Mouse (Mus musculus) inflammation-experienced regulatory T-cells, adult 6 months (primary cell): ENCODE results near the gene Tmem97. TPM values are rescaled to one million over a fixed set of nuclear protein-coding genes. Genes with fewer than 3 reads are reported as not detected.
"Not testable (repeated sequence)": the region's sequence is repeated elsewhere in the genome, so short reads cannot be mapped to it uniquely, and the experiment has no call there.

Experiments
- ATAC-seq: one replicate; pipeline ENCODE4 v1.8.0; 2017
- polyA plus RNA-seq, 3 experiments: library from polyadenylated mRNA; unstranded; fragments of 100-300 nt; shearing (Covaris generic); gene quantifications; one replicate each; pipeline ENCODE4 v1.2.1; 2017

The Tmem97 gene
- polyA plus RNA-seq, 3 experiments from 2014 or later = 15.0 to 38.9 (median 18.8) TPM

GRCm38 (mm10) chr11:78547718-78548460 lies 2.7 kb downstream of the Tmem97 start:
- ATAC-seq = no peak

DNA sequence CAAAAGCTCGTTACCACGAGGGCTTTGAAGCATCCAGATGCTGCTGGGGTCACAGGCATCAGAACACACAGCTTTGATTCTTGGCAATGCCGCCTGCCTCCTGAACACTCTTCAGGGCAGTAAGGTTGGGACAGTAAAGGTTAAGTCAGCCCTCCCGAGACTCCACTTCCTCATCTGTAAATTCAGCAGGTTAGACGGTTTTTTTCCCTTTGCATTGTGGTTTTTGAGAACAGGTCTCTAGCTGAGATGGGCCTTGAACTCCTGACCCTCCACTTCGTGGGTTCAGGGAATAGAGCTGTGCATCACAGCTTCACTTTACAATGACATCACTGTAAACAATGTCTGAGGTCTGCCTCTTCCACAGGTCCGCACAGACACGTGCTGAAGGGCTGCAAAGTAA lies 5.4 kb downstream of the Tmem97 start:
- ATAC-seq = no peak

DNA sequence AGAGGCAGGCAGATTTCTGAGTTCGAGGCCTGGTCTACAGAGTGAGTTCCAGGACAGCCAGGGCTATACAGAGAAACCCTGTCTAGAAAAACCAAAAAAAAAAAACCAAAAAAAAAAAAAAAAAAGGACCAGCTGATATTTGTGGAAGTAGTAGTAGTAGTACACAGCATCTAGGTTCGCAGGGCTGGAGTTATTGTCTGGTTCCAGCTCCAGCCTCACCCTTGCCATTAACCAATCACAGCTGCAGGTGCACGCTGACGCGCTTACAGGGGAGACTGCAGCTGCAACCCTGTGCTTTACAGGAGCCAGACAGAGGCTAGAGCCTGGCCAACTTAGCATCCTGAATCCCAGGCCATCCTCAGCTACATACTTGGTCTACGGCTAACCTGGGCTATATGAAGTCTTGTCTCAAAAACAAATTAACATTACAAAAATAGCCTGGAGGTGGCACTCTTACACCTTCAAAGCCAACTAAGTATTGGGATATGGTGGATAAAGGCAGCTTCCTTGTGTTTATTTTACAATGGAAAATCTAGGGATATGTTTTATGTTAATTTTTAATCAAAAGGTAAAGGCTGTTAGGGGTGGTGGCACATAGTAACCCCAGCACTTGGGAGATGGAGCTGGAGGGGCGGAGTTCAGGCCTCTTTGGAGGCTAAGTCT lies 6.0 kb downstream of the Tmem97 start:
- no peak for ATAC-seq

- ATAC-seq = no peak
Observed at GRCm38 (mm10) chr11:78540358-78540757, 10.2 kb downstream of the Tmem97 start.

DNA sequence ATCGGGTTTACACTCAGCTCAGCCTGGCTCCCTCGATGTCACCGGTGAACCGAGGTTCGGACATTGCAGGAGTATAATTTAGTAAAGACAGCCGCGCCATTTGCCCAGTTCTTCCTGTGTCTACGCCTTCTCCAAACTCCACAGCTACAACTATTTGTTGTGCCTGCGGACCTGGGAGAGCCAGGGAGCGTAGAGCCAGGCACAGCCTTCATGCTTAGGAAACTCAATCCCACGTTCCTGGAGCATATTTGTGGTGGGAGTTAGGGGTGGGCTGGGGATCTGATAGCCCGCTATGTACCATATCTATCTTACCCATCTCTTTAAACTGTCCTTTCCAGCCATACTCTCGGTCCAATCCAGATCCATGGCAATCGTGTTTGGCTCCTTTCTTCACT lies 13.9 kb downstream of the Tmem97 start:
- ATAC-seq = no peak

- ATAC-seq = peak; percentile 95
Observed at GRCm38 (mm10) chr11:78536080-78536689, 14.4 kb downstream of the Tmem97 start, which contains the start of the genes Tnfaip1 and Ift20. Gene Tnfaip1, minus strand, starts transcription at chr11:78536332. Gene Ift20, plus strand, starts transcription at chr11:78536361.

DNA sequence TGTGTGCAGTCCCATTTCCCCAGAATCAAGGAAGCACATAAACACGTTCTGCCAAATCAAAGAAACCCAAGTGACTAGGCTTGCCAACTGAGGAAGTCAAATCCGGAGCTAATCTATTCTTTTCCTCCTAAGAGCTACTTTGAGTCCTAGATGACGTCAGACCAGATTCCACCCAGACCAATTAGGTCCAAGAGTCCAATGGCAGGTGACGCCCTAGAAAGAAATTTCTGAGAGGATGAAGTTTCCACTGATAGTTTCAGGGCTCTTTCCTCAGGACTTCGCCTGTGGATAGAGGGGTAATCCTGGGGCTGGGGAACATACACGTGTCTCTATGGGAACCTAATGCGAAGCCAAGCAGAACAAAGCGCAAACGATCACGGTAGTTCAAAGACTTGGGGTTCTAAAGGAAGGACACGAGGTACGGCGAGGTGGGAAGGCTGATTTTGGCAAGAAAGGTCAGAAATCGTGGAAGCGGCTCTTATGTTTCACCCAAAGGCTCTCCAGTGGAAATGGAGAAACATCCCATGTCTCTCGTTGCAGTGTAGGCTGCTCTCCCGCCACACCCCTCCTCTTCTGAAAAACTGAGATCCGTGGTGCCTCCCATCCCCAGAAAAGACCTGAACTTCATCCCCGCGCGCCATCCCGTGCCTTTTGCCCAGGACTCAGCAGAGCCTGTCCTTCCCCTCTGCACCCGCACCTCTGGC lies 15.0 kb downstream of the Tmem97 start:
- peak; percentile 20 for ATAC-seq

GRCm38 (mm10) chr11:78534516-78534915 lies 16.1 kb downstream of the Tmem97 start:
- no peak for ATAC-seq

GRCm38 (mm10) chr11:78531515-78531914 lies 19.1 kb downstream of the Tmem97 start:
- not testable (repeated sequence) for ATAC-seq

GRCm38 (mm10) chr11:78531046-78531445 lies 19.5 kb downstream of the Tmem97 start:
- ATAC-seq = no peak

DNA sequence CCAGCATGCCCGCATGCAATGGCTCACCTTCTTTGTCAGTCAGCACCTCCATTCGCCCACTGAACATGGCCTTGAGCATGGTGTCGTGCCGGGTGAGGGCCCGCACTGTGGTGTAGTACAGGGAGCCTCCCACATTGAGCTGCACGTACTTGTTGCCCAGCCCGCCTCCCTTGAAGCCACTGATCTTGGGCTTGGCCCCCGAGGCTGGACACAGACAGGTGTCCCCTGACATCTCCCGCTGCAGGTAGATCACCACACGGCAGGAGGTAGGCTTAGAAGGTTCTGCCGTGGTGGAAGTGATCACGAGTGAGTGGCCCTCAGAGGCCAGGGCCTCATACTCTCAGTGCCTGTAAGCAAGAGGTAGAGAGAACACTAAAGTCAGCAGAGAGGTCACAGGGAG lies 20.6 kb downstream of the Tmem97 start:
- no peak for ATAC-seq

- no peak for ATAC-seq
Observed at GRCm38 (mm10) chr11:78528714-78529113, 21.9 kb downstream of the Tmem97 start.

DNA sequence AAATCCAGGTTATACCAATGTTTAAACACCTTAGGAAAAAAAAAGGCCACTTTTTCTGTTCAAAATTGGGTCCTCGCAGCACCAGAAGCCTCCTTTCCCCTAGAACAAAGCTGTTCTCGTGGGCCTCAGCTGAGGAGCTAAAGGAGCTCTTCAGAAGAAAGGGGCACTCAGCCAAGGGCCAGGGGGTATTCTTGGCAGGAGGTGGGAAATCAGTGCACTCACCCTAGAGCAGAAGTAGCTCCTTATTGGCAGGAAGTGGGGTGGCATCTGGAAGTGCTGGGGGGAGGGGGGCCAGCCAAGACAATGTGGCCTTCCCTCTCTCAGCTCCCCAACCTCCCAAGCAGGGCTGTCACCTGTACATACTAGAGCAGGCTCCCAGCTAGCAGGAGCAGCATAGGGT lies 25.7 kb downstream of the Tmem97 start:
- no peak for ATAC-seq

- ATAC-seq = no peak
Observed at GRCm38 (mm10) chr11:78523241-78523955, 27.2 kb downstream of the Tmem97 start.

DNA sequence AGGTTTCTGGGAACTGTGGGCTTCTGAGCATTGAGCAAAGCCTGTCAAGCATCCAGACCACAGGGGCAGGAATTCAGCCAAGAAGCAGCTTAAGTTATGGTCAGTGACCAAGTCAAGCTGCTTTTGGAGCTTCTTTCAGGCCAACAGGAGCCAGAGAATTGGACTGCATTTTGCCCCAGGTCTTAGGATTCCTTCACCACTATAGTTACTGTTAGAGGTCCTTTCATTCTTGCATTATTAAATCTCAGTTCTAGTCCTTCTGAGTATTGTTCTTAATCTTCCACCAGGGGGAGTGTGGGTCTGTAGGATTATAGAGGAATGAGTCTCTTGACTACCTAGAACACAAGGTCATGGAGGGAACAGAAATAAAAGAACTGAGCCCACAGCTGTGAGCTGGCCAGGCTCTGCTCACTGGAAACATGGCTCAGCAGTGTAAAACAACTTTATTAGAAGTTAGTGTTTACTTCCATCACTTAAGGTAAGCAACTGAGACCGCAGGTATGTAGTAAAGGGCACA lies 28.0 kb downstream of the Tmem97 start:
- no peak for ATAC-seq

DNA sequence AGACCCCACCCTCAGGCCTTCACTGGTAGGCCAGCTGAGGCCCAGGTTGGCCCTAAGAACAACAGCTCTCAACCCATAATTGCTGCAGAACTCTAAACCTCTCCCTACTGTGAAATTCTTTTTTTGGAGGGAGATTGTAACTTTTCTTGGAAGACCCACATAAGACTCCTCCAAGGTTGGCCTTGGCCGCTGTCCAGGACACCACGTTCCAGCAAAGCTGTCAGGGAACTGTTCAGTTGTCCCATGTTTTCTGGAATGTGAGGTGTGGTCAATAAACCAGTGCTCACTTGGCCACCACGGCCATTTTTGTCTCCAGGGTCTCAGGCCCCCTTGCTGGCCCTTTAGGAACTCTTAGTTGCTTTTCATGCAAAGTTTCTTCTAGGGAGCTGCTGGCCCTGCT lies 28.7 kb downstream of the Tmem97 start:
- ATAC-seq = no peak

- ATAC-seq = no peak
Observed at GRCm38 (mm10) chr11:78518931-78519330, 31.6 kb downstream of the Tmem97 start.

DNA sequence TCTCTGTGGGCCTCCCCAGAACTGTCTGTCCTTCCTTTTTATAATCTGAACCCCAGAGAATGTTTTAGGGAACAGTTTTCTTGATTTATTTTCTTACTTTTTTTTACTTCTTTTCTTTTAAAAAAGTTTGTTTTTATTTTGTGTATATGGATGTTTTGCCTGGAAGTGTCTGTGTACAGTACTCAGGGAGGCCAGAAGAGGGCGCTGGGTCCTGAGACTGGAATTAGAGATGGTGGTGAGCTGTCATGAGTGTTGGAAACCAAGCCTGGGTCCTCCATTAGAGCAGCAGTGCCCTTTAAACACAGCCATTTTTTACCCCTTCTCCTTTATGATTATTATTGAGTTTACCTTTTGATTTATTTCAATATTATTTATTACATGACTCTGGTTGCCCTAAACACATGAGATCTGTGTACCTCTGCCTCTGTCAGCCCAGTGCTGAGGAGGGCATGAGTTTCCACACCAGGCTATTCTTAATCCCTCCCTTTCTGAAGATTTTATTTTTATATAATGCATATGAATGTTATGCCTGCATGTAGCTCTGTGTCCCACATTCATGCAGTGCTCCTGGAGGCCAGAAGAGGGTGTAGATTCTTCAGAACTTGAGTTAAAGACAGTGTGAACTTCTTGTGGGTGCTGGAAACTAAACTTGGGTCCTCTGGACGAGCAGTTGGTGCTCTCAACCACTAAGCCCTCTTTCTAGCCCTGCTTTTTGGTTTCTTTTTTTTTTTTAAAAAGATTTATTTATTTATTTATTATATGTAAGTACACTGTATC lies 34.8 kb downstream of the Tmem97 start:
- no peak for ATAC-seq

DNA sequence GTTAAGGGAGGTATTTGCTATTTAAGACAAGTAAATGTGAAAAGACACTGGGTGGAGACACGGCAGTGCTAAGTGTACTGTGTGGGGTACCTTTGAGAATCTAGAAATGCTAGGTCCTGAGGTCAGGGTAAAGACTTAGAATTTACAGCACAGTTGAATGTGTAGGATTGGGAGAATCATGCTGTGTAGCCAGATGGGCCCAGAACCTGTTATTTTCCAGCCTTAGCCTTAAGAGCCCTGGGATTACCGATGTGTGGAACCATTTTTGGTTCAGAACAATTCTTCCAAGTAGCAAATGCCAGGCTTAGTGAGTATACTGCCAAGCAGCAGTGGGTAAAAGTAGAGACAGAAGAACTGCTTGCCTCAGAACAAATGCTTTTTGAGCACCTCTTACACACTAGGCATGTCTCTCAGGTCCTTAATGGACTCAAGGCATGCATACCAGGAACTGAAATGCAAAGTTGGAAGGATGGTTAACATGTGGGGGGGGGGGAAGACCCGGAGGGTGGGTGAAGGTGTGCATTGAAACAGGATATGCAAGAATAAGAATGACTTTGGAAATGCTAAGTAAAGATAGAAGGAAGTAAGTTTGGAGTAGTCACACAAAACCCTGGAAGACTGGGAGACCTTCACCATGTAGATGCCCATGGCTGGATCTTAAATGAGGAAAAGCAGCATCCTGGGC lies 37.3 kb downstream of the Tmem97 start:
- ATAC-seq = no peak
